Mouse (Mus musculus) cerebellum, adult 2 months (tissue): Measurements from ENCODE around the gene Frem2. TPM values are rescaled to one million over a fixed set of nuclear protein-coding genes. Genes with fewer than 3 reads are reported as not detected.

Experiments
- DNase-seq, 2 experiments: peaks; one replicate each; pipeline ENCODE4 v3.0.0; 2021
- H3K27ac ChIP-seq: fragments of 200-500 bp; 2 replicates; pipeline ENCODE4 v1.5.1; 2012; ENCODE audit warnings: low read length, control low read depth, inconsistent platforms; ENCODE audit not compliant: insufficient read depth
- H3K27me3 ChIP-seq: fragments of 200-500 bp; 2 replicates; pipeline ENCODE4 v1.6.1; 2012; ENCODE audit warnings: inconsistent platforms, mild to moderate bottlenecking, low read length, moderate library complexity; ENCODE audit not compliant: control insufficient read depth, insufficient read depth
- H3K4me1 ChIP-seq: fragments of 200-500 bp; 2 replicates; pipeline ENCODE4 v1.6.1; 2011; ENCODE audit warnings: low read length; ENCODE audit not compliant: control insufficient read depth, insufficient read depth
- H3K4me3 ChIP-seq: fragments of 200-500 bp; replicated peaks from 2 replicates; pipeline ENCODE3; 2011; ENCODE audit warnings: mild to moderate bottlenecking, low read depth, low read length, control low read depth; ENCODE audit not compliant: insufficient read depth
- CTCF ChIP-seq: fragments of 200-500 bp; IDR thresholded peaks from 2 replicates; pipeline ENCODE4 v1.5.1; 2011; ENCODE audit warnings: low read depth, mild to moderate bottlenecking, control low read depth, low read length, moderate library complexity, borderline replicate concordance; ENCODE audit not compliant: insufficient read depth
- POLR2A ChIP-seq: fragments of 200-500 bp; IDR thresholded peaks from 2 replicates; pipeline ENCODE4 v1.6.1; 2011; ENCODE audit warnings: low read length, control low read depth, borderline replicate concordance; ENCODE audit not compliant: insufficient read depth
- WGBS: fragments of 180-500 bp; shearing (Covaris S2); methylation state at CpG from one replicate; pipeline ENCODE4 v1.1.7; 2018; 5-methylcytosine and 5-hydroxymethylcytosine counted together
- polyA plus RNA-seq: library from polyadenylated mRNA; depleted of rRNA; stranded (reverse); fragments of >200 nt; gene quantifications from 2 replicates; pipeline ENCODE4 v1.2.3, GENCODE M21; 2012

The Frem2 gene
- polyA plus RNA-seq, 1 experiment = 1.00 TPM

DNA sequence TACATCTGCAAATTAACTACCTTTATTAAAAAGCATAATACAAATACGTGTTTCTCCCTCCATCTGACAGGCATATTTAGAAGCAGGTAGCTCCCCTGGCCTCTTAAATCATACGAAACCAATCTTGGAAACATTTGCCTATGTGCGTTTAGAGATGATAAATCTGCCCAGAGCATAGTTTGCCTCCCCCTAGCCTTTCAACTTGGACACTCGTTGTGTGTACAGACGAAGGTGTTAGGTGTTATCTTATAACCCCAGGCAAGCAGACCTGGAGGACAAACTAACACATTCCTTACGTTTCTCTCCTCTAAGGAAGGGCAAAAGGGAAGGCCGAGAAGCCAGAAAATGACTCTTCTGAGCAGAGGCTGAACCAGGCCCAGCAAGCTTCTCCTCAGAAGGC, 104.5 kb downstream of the Frem2 start:
- H3K4me1 ChIP-seq = no peaks in the 10 kb centered on the region
- no peaks in the 10 kb centered on the region for H3K27me3 ChIP-seq
- DNase-seq = no peak
- WGBS = 92% methylated on average over 7 of the region's 7 CpGs
- H3K4me3 ChIP-seq = no peak overlapping the region
- no peak for TF ChIP-seq CTCF
- no peak for TF ChIP-seq POLR2A
- no peak overlapping the region for H3K27ac ChIP-seq

DNA sequence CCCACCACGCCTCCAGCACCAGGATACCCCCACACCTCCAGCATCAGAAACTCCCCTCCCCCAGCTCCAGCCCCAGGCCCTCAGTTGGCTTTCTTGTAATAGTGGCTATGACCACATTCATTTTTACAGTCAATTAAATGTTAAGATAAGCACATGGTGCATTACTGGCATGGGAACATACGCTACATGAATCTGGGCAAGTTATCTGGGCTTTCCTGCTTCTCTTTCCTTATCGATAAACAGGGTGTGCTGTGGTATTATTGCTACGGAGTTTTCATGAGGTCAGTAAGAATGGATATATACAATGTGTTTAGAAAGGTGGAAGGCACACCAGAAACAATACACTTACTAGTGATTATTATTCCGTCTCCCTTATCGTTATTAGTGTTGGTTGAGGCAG, 125.1 kb downstream of the Frem2 start:
- Histone ChIP-seq H3K27me3 (no peaks in the 10 kb centered on the region), H3K4me1 (no peaks in the 10 kb centered on the region), H3K4me3 (no peak overlapping the region), H3K27ac (no peak overlapping the region)
- no peak for DNase-seq
- 92% methylated on average over 6 of the region's 6 CpGs for WGBS
- TF ChIP-seq POLR2A (no peak), CTCF (no peak)

DNA sequence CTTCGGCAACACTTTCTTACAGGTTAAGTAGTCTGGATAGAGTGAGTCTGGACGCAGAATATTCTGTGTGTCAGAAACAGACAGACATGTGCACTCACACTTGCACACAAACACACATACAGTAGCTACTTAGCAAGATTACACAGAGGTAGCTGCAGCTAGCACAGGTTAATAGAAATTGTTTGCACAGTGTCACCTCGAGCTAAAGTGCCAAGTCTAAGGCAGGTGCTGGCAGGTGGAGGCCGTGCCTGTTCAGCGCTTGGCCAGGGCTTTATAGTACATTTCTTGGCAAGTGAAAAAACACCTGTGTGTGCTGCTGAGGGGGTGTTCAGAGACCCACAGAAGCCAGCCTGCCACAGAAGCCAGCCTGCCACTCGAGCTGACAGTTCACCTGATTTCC, 126.8 kb downstream of the Frem2 start:
- no peaks in the 10 kb centered on the region for H3K4me1 ChIP-seq
- DNase-seq = no peak
- H3K4me3 ChIP-seq = no peak overlapping the region
- H3K27me3 ChIP-seq = no peaks in the 10 kb centered on the region
- 47% methylated on average over 6 of the region's 6 CpGs for WGBS
- no peak overlapping the region for H3K27ac ChIP-seq
- no peak for TF ChIP-seq CTCF
- TF ChIP-seq POLR2A = no peak

DNA sequence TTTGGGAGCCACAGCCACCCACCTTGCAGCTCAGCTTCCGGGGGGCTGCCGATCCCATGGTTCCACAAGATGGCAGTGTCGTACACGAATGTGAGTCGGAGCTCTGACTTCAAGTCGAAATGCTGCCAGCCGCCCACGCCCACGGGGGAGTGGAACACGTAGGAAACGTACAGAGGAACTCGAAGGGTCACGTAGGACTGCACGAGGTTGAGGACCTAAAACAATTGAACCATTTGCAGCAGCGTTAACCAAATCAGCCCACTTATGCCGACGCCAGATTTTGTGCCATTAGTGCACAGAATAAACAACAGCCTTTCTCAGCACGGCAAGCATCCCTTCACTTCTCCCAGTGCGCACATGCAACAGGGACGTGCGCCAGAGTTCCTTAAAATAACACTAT, 131.4 kb downstream of the Frem2 start:
- H3K4me1 ChIP-seq = no peaks in the 10 kb centered on the region
- H3K27me3 ChIP-seq = no peaks in the 10 kb centered on the region
- peak; percentile 52 to 64 for DNase-seq
- no peak overlapping the region for H3K27ac ChIP-seq
- H3K4me3 ChIP-seq = peak overlapping the region; percentile 61
- 3% methylated on average over 21 of the region's 21 CpGs for WGBS
- TF ChIP-seq POLR2A (no peak), CTCF (peak; percentile 75)

DNA sequence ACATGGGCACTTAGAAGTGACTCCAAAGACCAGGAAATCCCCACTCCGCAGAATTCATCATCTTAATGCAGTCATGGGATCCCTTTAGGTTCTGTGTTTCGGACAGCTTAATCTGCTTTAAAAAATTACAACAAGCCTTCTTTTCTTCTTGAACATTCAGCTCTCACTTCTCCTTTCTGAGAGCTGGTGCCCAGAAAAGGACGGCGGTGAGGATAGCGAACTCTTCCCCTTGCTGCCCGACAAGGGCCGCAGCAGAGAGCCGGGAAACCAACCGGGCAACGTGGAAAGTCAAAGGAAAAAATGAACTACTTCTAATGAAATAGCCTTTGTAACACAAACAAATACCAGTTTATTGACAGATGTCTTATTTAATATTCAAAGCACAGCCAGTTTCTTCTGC, 134.4 kb downstream of the Frem2 start:
- H3K27me3 ChIP-seq = no peaks in the 10 kb centered on the region
- 81% methylated on average over 10 of the region's 10 CpGs for WGBS
- no peaks in the 10 kb centered on the region for H3K4me1 ChIP-seq
- no peak overlapping the region for H3K4me3 ChIP-seq
- TF ChIP-seq CTCF (no peak), POLR2A (no peak)
- H3K27ac ChIP-seq = no peak overlapping the region
- DNase-seq = peak in 1 of 2 experiments; percentile 24

DNA sequence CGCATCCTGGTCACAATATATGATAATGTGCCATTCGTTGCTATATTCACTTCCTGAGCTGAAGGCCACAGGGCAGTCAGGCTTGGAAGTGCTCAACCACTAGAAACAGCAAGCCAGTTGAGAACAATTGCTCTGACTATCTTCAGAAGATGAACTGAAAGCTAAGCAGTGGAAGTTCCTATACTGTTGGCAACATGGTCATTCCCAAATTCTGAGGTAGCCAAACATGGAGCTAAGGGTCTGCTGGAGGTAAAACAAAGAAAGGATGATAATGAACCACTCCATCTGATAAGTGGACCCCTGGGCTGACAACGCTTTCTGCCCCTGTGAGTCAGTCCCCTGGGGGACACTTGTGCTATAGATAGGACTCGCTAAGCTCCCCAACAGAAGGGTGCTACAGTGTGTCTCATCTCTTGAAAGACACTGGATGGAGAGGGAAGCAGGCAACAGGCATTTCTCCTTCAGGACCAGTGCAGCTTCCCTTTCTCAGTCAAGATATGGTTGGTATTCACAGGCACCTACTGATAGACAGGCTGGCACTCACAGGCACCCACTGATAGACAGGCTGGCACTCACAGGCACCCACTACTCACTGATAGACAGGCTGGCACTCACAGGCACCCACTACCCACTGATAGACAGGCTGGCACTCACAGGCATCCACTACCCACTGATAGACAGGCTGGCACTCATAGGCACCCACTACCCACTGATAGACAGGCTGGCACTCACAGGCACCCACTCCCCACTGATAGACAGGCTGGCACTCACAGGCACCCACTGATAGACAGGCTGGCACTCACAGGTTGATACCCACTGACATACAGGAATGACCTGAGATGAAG, 142.7 kb downstream of the Frem2 start:
- no peak for TF ChIP-seq CTCF
- no peak for TF ChIP-seq POLR2A
- no peak for DNase-seq
- Histone ChIP-seq H3K4me3 (no peak overlapping the region), H3K27ac (no peak overlapping the region), H3K4me1 (no peaks in the 10 kb centered on the region), H3K27me3 (no peaks in the 10 kb centered on the region)
- 52% methylated on average over 4 of the region's 4 CpGs for WGBS

DNA sequence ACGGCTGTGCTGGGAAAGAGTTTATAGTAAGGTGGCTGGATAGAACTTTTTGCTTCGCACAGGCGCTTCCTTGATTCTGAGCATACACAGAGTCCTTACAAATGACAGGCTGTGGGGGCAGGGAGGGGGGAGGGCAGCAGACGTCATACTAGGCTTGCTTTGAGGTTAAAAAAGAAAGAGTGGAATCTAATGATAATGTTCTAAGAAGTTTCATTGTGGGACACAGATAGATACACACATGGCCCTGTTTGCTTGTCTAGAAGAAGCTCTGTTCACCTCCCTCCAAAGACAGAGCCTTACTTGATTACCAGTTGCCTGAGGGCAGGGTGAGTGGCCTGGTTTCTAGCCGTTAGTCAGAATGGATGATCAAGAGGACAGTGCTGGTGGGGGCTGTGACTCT, 144.1 kb downstream of the Frem2 start:
- no peak for DNase-seq
- Histone ChIP-seq H3K27me3 (no peaks in the 10 kb centered on the region), H3K27ac (no peak overlapping the region), H3K4me1 (no peaks in the 10 kb centered on the region), H3K4me3 (no peak overlapping the region)
- TF ChIP-seq CTCF = no peak
- 81% methylated on average over 5 of the region's 5 CpGs for WGBS

DNA sequence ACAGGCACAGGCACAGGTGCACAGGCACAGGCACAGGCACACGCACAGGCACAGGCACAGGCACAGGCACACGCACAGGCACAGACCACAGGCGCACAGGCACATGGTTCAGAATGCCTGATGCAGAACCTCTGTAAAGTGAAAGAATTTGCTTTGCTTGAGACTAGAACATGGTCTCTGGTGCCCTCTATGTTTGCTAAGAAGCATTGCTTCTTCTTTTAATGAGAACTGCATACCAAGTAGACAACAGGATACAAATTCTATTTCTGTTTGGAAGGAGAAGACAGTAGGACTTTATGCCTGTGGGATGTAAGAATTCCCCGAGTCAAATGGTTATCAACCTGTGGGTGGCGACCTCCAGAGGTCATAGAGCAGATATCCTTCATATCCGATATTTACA, 154.7 kb downstream of the Frem2 start:
- WGBS = 51% methylated on average over 6 of the region's 6 CpGs
- H3K4me3 ChIP-seq = no peak overlapping the region
- H3K27ac ChIP-seq = no peak overlapping the region
- H3K4me1 ChIP-seq = no peaks in the 10 kb centered on the region
- no peak for DNase-seq
- no peaks in the 10 kb centered on the region for H3K27me3 ChIP-seq
- peak; percentile 47; the same call in 1 of the 2 replicates for TF ChIP-seq CTCF
- TF ChIP-seq POLR2A = no peak
